Mouse (Mus musculus) liver, embryonic 15.5 days (tissue): ENCODE measurements around the gene Ric8b. TPM values are rescaled to one million over a fixed set of nuclear protein-coding genes. Genes with fewer than 3 reads are reported as not detected.

Experiments
- ATAC-seq: fragments of 200-750 bp; cut with Nextera tagmentation; 2 replicates; pipeline ENCODE4 v1.8.0; 2017; ENCODE audit warnings: moderate number of reproducible peaks, mild to moderate bottlenecking, moderate library complexity; ENCODE audit not compliant: insufficient read depth
- H3K27ac ChIP-seq: fragments of 300-500 bp; sonication (generic); replicated peaks from 2 replicates; pipeline ENCODE4 v1.5.1; 2015; ENCODE audit warnings: mild to moderate bottlenecking, inconsistent platforms
- H3K27me3 ChIP-seq: fragments of 300-500 bp; sonication (generic); 2 replicates; pipeline ENCODE4 v1.6.1; 2015; ENCODE audit warnings: mild to moderate bottlenecking, inconsistent platforms
- H3K36me3 ChIP-seq: fragments of 300-500 bp; sonication (generic); replicated peaks from 2 replicates; pipeline ENCODE4 v1.6.1; 2015; ENCODE audit warnings: moderate library complexity, mild to moderate bottlenecking, inconsistent platforms
- H3K4me1 ChIP-seq: fragments of 300-500 bp; sonication (generic); replicated peaks from 2 replicates; pipeline ENCODE4 v1.6.1; 2015; ENCODE audit warnings: inconsistent platforms
- H3K4me2 ChIP-seq: fragments of 300-500 bp; sonication (generic); 2 replicates; pipeline ENCODE4 v1.6.1; 2015; ENCODE audit warnings: moderate library complexity, mild to moderate bottlenecking, inconsistent platforms
- H3K4me3 ChIP-seq: fragments of 300-500 bp; sonication (generic); replicated peaks from 2 replicates; pipeline ENCODE4 v1.5.1; 2015; ENCODE audit warnings: mild to moderate bottlenecking, inconsistent platforms
- H3K9ac ChIP-seq: fragments of 300-500 bp; sonication (generic); 2 replicates; pipeline ENCODE4 v1.6.1; 2015; ENCODE audit warnings: moderate library complexity, mild to moderate bottlenecking, inconsistent platforms
- H3K9me3 ChIP-seq: fragments of 300-500 bp; sonication (generic); replicated peaks from 2 replicates; pipeline ENCODE4 v1.6.1; 2016; ENCODE audit warnings: inconsistent platforms
- WGBS: fragments of 180-500 bp; shearing (Covaris S2); methylation state at CpG from one replicate; pipeline ENCODE4 v1.1.7; 2015; ENCODE audit warnings: mixed read lengths; ENCODE audit not compliant: insufficient replicate concordance; 5-methylcytosine and 5-hydroxymethylcytosine counted together
- polyA plus RNA-seq: library from polyadenylated mRNA; unstranded; fragments of >200 nt; fragmentation: Nextera tagmentation; extraction: Ambion mirVana; gene quantifications from 2 replicates; pipeline ENCODE4 v1.2.1, GENCODE M21; 2015

Gene Ric8b
- polyA plus RNA-seq, 1 experiment from 2014 or later, result 3.6 TPM

DNA sequence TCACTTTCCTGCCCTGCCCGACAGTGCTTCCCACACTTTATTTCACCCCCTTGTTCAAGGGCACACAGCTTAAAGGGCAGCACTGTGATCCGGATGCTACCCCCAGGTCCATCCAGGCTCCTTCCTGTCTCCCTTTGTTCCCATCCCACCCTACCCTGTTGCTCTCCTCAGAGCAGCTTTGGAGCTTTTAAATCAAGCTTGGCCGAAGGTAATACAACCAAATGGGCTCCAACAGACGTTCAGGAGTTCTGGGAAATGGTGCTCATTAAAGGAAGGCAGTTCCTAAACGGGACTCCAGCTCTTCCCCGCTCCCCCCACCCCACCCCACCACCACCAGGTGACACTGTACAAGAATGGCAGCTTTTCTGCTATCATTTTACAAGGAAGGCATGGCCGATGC lies 7.2 kb upstream of the Ric8b start:
- Histone ChIP-seq H3K4me2 (no peak overlapping the region), H3K9me3 (no peaks in the 10 kb centered on the region), H3K4me1 (no peaks in the 10 kb centered on the region), H3K9ac (no peak overlapping the region), H3K36me3 (no peaks in the 10 kb centered on the region), H3K4me3 (no peak overlapping the region), H3K27ac (no peak overlapping the region), H3K27me3 (no peaks in the 10 kb centered on the region)
- ATAC-seq, result no peak
- WGBS, result 49% methylated on average over 7 of the region's 7 CpGs

GRCm38 (mm10) chr10:84910758-84911384 lies 6.5 kb upstream of the Ric8b start:
- 52% methylated on average over 1 of the region's 1 CpGs for WGBS
- Histone ChIP-seq H3K4me3 (no peak overlapping the region), H3K9me3 (no peaks in the 10 kb centered on the region), H3K27me3 (no peaks in the 10 kb centered on the region), H3K4me2 (no peak overlapping the region), H3K27ac (no peak overlapping the region), H3K4me1 (no peaks in the 10 kb centered on the region), H3K36me3 (no peaks in the 10 kb centered on the region), H3K9ac (no peak overlapping the region)
- ATAC-seq, result no peak

- no peak overlapping the region for H3K4me2 ChIP-seq
- no peaks in the 10 kb centered on the region for H3K36me3 ChIP-seq
- H3K4me1 ChIP-seq, result peaks cover 6% of the 10 kb centered on the region
- no peak overlapping the region for H3K9ac ChIP-seq
- no peak for ATAC-seq
- H3K27me3 ChIP-seq, result no peaks in the 10 kb centered on the region
- 76% methylated on average over 1 of the region's 1 CpGs for WGBS
- H3K9me3 ChIP-seq, result no peaks in the 10 kb centered on the region
- no peak overlapping the region for H3K27ac ChIP-seq
- no peak overlapping the region for H3K4me3 ChIP-seq
These were observed 4.3 kb upstream of the Ric8b start for GRCm38 (mm10) chr10:84913148-84913547.

GRCm38 (mm10) chr10:84915476-84915875 lies 1.9 kb upstream of the Ric8b start:
- Histone ChIP-seq H3K36me3 (no peaks in the 10 kb centered on the region), H3K9ac (no peak overlapping the region), H3K27ac (no peak overlapping the region), H3K4me1 (peaks cover 24% of the 10 kb centered on the region), H3K9me3 (no peaks in the 10 kb centered on the region), H3K4me2 (no peak overlapping the region), H3K27me3 (no peaks in the 10 kb centered on the region), H3K4me3 (no peak overlapping the region)
- 73% methylated on average over 6 of the region's 6 CpGs for WGBS
- no peak for ATAC-seq

DNA sequence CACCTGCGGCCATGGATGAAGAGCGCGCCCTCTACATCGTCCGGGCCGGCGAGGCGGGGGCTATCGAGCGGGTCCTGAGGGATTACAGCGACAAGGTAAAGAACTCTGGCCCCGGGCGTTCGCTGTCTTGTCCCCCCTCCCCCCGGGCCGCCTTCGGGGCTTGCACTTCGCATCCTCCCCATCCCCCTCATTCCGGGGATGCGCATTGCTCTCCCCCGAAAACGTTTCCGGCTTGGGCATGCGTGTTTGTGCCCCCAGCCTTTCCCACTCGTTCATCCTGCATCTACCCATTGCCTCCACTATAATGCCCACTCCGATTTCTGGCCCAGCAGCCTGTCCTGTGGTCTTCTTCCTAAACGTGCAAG lies 297 bp downstream of the Ric8b start:
- ATAC-seq, result no peak

GRCm38 (mm10) chr10:84926336-84926735 lies 8.9 kb downstream of the Ric8b start:
- Histone ChIP-seq H3K9ac (no peak overlapping the region), H3K9me3 (no peaks in the 10 kb centered on the region), H3K4me1 (peaks cover 7% of the 10 kb centered on the region), H3K27ac (no peak overlapping the region), H3K4me2 (no peak overlapping the region), H3K27me3 (no peaks in the 10 kb centered on the region), H3K4me3 (no peak overlapping the region), H3K36me3 (peaks cover 22% of the 10 kb centered on the region; the same call in 1 of the 2 replicates)
- ATAC-seq, result no peak
- 73% methylated on average over 7 of the region's 7 CpGs for WGBS

More for the DNA sequence above, 297 bp downstream of the Ric8b start:
- WGBS, result under 1% methylated on average over 27 of the region's 27 CpGs
- peaks cover 26% of the 10 kb centered on the region for H3K4me1 ChIP-seq
- H3K9me3 ChIP-seq, result no peaks in the 10 kb centered on the region
- peak overlapping the region; percentile 81 for H3K4me2 ChIP-seq
- peak overlapping the region; percentile 76 for H3K9ac ChIP-seq
- peak overlapping the region; percentile 90 for H3K27ac ChIP-seq
- H3K4me3 ChIP-seq, result peak overlapping the region; percentile 85
- no peaks in the 10 kb centered on the region for H3K27me3 ChIP-seq
- no peaks in the 10 kb centered on the region for H3K36me3 ChIP-seq

- WGBS, result 54% methylated on average over 4 of the region's 4 CpGs
- Histone ChIP-seq H3K9ac (no peak overlapping the region), H3K4me1 (peaks cover 7% of the 10 kb centered on the region; the same call in 1 of the 2 replicates), H3K4me2 (no peak overlapping the region), H3K4me3 (no peak overlapping the region), H3K27ac (no peak overlapping the region), H3K36me3 (peaks cover 22% of the 10 kb centered on the region; the same call in 1 of the 2 replicates), H3K27me3 (no peaks in the 10 kb centered on the region), H3K9me3 (no peaks in the 10 kb centered on the region)
- ATAC-seq, result no peak
These were observed 9.5 kb downstream of the Ric8b start for GRCm38 (mm10) chr10:84926885-84927284.

DNA sequence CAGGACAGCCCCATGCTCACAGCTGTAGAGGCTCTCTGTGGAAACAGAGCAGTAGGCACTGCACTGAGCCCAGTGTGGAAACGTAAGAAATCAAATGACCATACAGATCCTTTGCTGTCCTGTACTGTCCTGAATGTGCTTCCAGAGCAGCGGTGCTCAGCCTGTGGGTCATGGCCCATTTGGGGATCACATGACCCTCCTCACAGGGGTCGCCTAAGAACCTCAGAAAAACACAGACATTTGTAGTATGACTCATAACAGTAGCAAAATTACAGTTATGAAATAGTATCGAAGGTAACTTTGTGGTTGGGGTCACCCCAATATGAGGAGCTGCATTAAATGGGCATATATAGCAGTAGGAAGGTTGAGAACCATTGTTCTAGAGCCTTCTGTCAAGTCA lies 11.0 kb downstream of the Ric8b start:
- no peaks in the 10 kb centered on the region for H3K27me3 ChIP-seq
- H3K9ac ChIP-seq, result no peak overlapping the region
- H3K36me3 ChIP-seq, result peaks cover 22% of the 10 kb centered on the region; the same call in 1 of the 2 replicates
- 73% methylated on average over 4 of the region's 4 CpGs for WGBS
- no peak for ATAC-seq
- H3K27ac ChIP-seq, result no peak overlapping the region
- no peaks in the 10 kb centered on the region for H3K9me3 ChIP-seq
- H3K4me2 ChIP-seq, result no peak overlapping the region
- no peak overlapping the region for H3K4me3 ChIP-seq
- H3K4me1 ChIP-seq, result peaks cover 7% of the 10 kb centered on the region; the same call in 1 of the 2 replicates

- H3K9ac ChIP-seq, result no peak overlapping the region
- no peak overlapping the region for H3K27ac ChIP-seq
- 50% methylated on average over 7 of the region's 7 CpGs for WGBS
- no peak overlapping the region for H3K4me2 ChIP-seq
- no peaks in the 10 kb centered on the region for H3K27me3 ChIP-seq
- no peak overlapping the region for H3K4me3 ChIP-seq
- H3K36me3 ChIP-seq, result 0 out of 2 replicates have a peak, but pooled peaks cover 3% of the 10 kb centered on the region
- H3K9me3 ChIP-seq, result no peaks in the 10 kb centered on the region
- ATAC-seq, result no peak
- no peaks in the 10 kb centered on the region for H3K4me1 ChIP-seq
These were observed 18.3 kb downstream of the Ric8b start for GRCm38 (mm10) chr10:84935553-84936209.

DNA sequence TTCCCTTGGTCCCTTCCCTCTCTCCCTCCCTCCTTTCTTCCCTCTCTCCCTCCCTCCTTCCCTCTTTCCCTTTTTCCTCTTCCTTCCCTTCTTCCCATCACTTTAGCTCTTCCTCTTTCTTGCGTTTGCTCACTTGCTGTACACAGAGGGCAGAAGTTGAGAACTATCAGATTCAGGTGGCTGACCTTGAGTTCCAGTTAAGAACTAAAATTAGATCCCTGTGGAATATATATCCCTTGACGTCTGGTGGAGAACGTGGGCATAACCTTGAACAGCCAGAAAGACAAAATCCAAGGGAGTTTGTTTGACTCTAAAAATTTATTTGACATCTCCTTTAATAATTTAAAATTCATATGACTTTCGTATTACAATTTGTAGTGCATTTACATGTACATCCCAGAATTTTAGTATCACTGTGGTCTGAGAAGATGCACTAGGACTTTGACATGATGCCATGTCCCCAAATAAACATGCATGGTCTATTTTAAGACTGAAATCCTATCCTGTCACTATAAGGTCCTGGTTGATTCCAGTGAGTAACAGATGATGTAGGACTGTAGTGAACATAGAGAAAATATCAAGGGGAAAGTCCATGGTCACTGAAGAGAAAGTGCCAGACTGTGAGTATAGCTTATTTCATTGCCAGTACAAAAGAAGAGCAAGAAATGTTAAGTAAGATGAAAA lies 19.6 kb downstream of the Ric8b start:
- no peak for ATAC-seq
- H3K27ac ChIP-seq, result no peak overlapping the region
- no peaks in the 10 kb centered on the region for H3K9me3 ChIP-seq
- 59% methylated on average over 4 of the region's 4 CpGs for WGBS
- H3K36me3 ChIP-seq, result no peaks in the 10 kb centered on the region
- no peaks in the 10 kb centered on the region for H3K4me1 ChIP-seq
- no peaks in the 10 kb centered on the region for H3K27me3 ChIP-seq
- H3K9ac ChIP-seq, result no peak overlapping the region
- no peak overlapping the region for H3K4me3 ChIP-seq
- H3K4me2 ChIP-seq, result no peak overlapping the region

GRCm38 (mm10) chr10:84938094-84938820 lies 20.8 kb downstream of the Ric8b start:
- no peak overlapping the region for H3K9ac ChIP-seq
- no peaks in the 10 kb centered on the region for H3K9me3 ChIP-seq
- H3K36me3 ChIP-seq, result no peaks in the 10 kb centered on the region
- H3K4me3 ChIP-seq, result no peak overlapping the region
- 77% methylated on average over 14 of the region's 14 CpGs for WGBS
- ATAC-seq, result no peak
- H3K27ac ChIP-seq, result no peak overlapping the region
- H3K27me3 ChIP-seq, result no peaks in the 10 kb centered on the region
- H3K4me2 ChIP-seq, result no peak overlapping the region
- H3K4me1 ChIP-seq, result no peaks in the 10 kb centered on the region
